Mouse (Mus musculus): ENCODE results near the gene Ppp6c.

GRCm38 (mm10) chr2:39157916-39158315 lies 68.3 kb downstream of the Ppp6c start:
- TF ChIP-seq EP300 (IDR thresholded peaks at IDR 0.05; ENCODE audit: insufficient read depth, low read depth, low read length): no peak
- TF ChIP-seq CTCF (IDR thresholded peaks at IDR 0.05; ENCODE audit: low read depth, low read length): no peak
